Mouse (Mus musculus): ENCODE measurements around the gene Gjb3.

Gjb3 gene

DNA sequence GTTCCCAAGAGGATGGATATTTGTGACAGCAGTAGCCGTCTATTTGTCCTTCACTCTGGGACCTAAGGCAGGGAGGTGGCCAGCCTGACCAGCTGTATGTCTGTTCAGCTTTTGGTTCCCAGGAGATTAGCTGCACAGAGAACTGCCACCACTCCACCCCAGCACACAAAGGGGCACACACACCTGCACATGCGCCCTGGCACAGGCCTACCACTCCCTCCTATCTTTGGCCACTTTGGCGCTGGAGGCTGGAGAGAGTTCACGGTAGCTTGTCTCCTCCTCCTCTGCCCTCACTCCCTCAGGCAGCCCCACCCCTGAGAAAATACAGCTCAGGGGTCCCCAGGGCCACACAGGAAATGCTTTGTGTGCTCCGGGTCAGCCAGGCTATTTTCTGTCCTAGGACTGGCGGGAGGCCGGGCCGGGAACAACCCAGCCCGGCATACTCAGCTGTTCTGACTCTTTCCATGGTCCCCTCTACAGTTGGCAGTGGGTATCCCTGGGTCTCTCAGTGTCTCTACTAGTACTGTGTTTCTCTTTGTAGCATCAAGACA lies 52.1 kb downstream of the Gjb3 start:
- DNase-seq (ENCODE audit: low spot score) = no peak

All from c-Kit-positive CD71-positive TER-119-positive erythroid progenitor cells, embryonic 14.5 days (primary cell).